Mouse (Mus musculus) forebrain, embryonic 11.5 days (tissue): ENCODE results near the gene Gpr160. TPM values are rescaled to one million over a fixed set of nuclear protein-coding genes. Genes with fewer than 3 reads are reported as not detected.
"Not testable (repeated sequence)": the region's sequence is repeated elsewhere in the genome, so short reads cannot be mapped to it uniquely, and the experiment has no call there.

Source experiments
- ATAC-seq: fragments of 200-750 bp; cut with Nextera tagmentation; replicated peaks from 2 replicates; pipeline ENCODE4 v1.8.0; 2017; ENCODE audit warnings: moderate TSS enrichment; ENCODE audit not compliant: low FRiP score
- DNase-seq: peaks from one replicate; pipeline ENCODE4 v3.0.0-alpha.2; 2017; ENCODE audit warnings: low spot score
- H3K27ac ChIP-seq: fragments of 300-500 bp; sonication (generic); 2 replicates; pipeline ENCODE4 v1.5.1; 2014; ENCODE audit warnings: low read depth, low read length
- H3K27me3 ChIP-seq: fragments of 300-500 bp; sonication (generic); 2 replicates; pipeline ENCODE4 v1.6.1; 2014; ENCODE audit warnings: mild to moderate bottlenecking, low read length, mixed read lengths; ENCODE audit not compliant: control insufficient read depth, insufficient read depth
- H3K36me3 ChIP-seq: fragments of 300-500 bp; sonication (generic); 2 replicates; pipeline ENCODE4 v1.6.1; 2014; ENCODE audit warnings: mild to moderate bottlenecking, low read length, moderate library complexity, mixed read lengths; ENCODE audit not compliant: control insufficient read depth, insufficient read depth
- H3K4me1 ChIP-seq: fragments of 300-500 bp; sonication (generic); replicated peaks from 2 replicates; pipeline ENCODE4 v1.6.1; 2014; ENCODE audit warnings: low read length, mixed read lengths; ENCODE audit not compliant: control insufficient read depth, insufficient read depth
- H3K4me2 ChIP-seq: fragments of 300-500 bp; sonication (generic); 2 replicates; pipeline ENCODE4 v1.6.1; 2014; ENCODE audit warnings: low read depth, mild to moderate bottlenecking, low read length, moderate library complexity, mixed read lengths; ENCODE audit not compliant: severe bottlenecking
- H3K4me3 ChIP-seq: fragments of 300-500 bp; sonication (generic); 2 replicates; pipeline ENCODE4 v1.5.1; 2014; ENCODE audit warnings: low read depth, low read length
- H3K9ac ChIP-seq: fragments of 300-500 bp; sonication (generic); 2 replicates; pipeline ENCODE4 v1.6.1; 2014; ENCODE audit warnings: low read length
- H3K9me3 ChIP-seq: fragments of 300-500 bp; sonication (generic); 2 replicates; pipeline ENCODE4 v1.6.1; 2016; ENCODE audit warnings: low read length, mixed read lengths; ENCODE audit not compliant: control insufficient read depth
- WGBS: fragments of 180-500 bp; shearing (Covaris S2); extraction: QIAGEN DNeasy Blood & Tissue Kit; methylation state at CpG from one replicate; pipeline ENCODE4 v1.1.7; 2014; 5-methylcytosine and 5-hydroxymethylcytosine counted together
- polyA plus RNA-seq: library from polyadenylated mRNA; unstranded; fragments of >200 nt; fragmentation: Nextera tagmentation; extraction: Ambion mirVana; gene quantifications from 2 replicates; pipeline ENCODE4 v1.2.1, GENCODE M21; 2014

Gpr160 gene
- polyA plus RNA-seq, 1 experiment from 2014 or later, result 1.4 TPM

- H3K27ac ChIP-seq, result no peak overlapping the region
- 65% methylated on average over 1 of the region's 1 CpGs for WGBS
- H3K36me3 ChIP-seq, result no peaks in the 10 kb centered on the region
- no peaks in the 10 kb centered on the region for H3K9me3 ChIP-seq
- no peak for ATAC-seq
- no peaks in the 10 kb centered on the region for H3K27me3 ChIP-seq
- no peak overlapping the region for H3K9ac ChIP-seq
- H3K4me3 ChIP-seq, result no peak overlapping the region
- DNase-seq, result no peak
- no peaks in the 10 kb centered on the region for H3K4me1 ChIP-seq
- H3K4me2 ChIP-seq, result no peak overlapping the region
These were observed 8.3 kb upstream of the Gpr160 start for GRCm38 (mm10) chr3:30847413-30847812.

GRCm38 (mm10) chr3:30851422-30851821, 4.3 kb upstream of the Gpr160 start:
- H3K9ac ChIP-seq, result no peak overlapping the region
- no peak overlapping the region for H3K4me3 ChIP-seq
- ATAC-seq (no peak), DNase-seq (no peak)
- peaks cover 11% of the 10 kb centered on the region for H3K27me3 ChIP-seq
- H3K27ac ChIP-seq, result no peak overlapping the region
- no peaks in the 10 kb centered on the region for H3K9me3 ChIP-seq
- H3K4me1 ChIP-seq, result peaks cover 4% of the 10 kb centered on the region; the same call in 1 of the 2 replicates
- H3K36me3 ChIP-seq, result no peaks in the 10 kb centered on the region
- WGBS, result 76% methylated on average over 6 of the region's 6 CpGs
- no peak overlapping the region for H3K4me2 ChIP-seq

DNA sequence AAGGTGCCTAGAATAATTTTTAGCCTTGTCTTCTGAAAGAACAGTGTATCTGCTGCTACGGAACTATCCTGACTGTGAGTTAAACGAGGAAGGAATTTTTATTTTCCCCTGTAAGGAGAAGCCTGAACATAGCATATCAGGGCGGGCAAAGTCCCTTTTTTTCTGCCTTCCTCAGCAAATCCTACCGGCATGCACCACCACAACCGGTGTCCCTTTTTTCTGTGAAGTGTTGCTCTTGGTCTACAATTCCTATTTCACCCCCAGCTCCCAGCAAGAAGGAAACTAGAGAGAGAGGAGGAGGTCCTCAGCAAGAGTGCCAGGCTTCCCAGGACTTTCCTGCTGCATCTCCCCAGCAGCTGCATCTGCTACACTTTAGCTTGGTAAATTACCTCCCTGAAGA, 2.2 kb upstream of the Gpr160 start:
- Histone ChIP-seq H3K9me3 (no peaks in the 10 kb centered on the region), H3K27me3 (peaks cover 17% of the 10 kb centered on the region), H3K36me3 (no peaks in the 10 kb centered on the region), H3K27ac (no peak overlapping the region), H3K9ac (no peak overlapping the region), H3K4me2 (no peak overlapping the region), H3K4me1 (peaks cover 4% of the 10 kb centered on the region; the same call in 1 of the 2 replicates), H3K4me3 (no peak overlapping the region)
- no peak for DNase-seq
- 92% methylated on average over 5 of the region's 5 CpGs for WGBS
- ATAC-seq, result no peak

GRCm38 (mm10) chr3:30859599-30859998, 3.8 kb downstream of the Gpr160 start:
- not testable (repeated sequence) for H3K36me3 ChIP-seq, H3K4me3 ChIP-seq, DNase-seq, H3K4me1 ChIP-seq, H3K9me3 ChIP-seq, H3K9ac ChIP-seq, H3K4me2 ChIP-seq, H3K27ac ChIP-seq, ATAC-seq
- WGBS, result 92% methylated on average over 8 of the region's 8 CpGs
- H3K27me3 ChIP-seq, result peaks cover 17% of the 10 kb centered on the region

DNA sequence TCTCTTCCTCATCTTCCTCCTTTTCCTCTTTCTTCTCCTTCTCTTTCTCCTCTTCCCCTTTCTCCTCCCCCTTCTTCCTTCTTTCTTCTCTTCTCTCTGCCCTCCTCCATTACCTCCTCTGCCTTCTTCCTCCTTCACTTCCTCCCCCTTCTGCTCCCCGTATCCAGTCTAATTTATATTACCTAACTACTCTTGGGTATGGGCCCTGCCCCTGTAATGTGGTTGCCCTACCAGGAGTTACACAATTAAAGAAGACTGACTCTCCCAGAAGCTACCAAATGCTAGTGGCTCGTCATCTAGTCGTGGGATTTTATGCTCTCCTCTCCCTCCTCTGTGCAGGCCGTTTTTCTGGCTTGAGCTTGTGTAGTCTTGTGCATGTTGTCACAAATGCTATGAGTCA, 5.0 kb downstream of the Gpr160 start:
- Histone ChIP-seq H3K36me3 (no peaks in the 10 kb centered on the region), H3K4me2 (no peak overlapping the region), H3K27ac (no peak overlapping the region), H3K27me3 (peaks cover 13% of the 10 kb centered on the region), H3K9ac (no peak overlapping the region), H3K4me3 (no peak overlapping the region), H3K4me1 (peaks cover 4% of the 10 kb centered on the region; the same call in 1 of the 2 replicates), H3K9me3 (no peaks in the 10 kb centered on the region)
- ATAC-seq (no peak), DNase-seq (no peak)
- WGBS, result 81% methylated on average over 4 of the region's 4 CpGs

GRCm38 (mm10) chr3:30863712-30864435, 8.1 kb downstream of the Gpr160 start:
- no peak overlapping the region for H3K27ac ChIP-seq
- ATAC-seq (no peak), DNase-seq (no peak)
- H3K9ac ChIP-seq, result no peak overlapping the region
- 77% methylated on average over 5 of the region's 5 CpGs for WGBS
- H3K4me2 ChIP-seq, result no peak overlapping the region
- H3K4me3 ChIP-seq, result no peak overlapping the region
- no peaks in the 10 kb centered on the region for H3K27me3 ChIP-seq
- H3K9me3 ChIP-seq, result no peaks in the 10 kb centered on the region
- H3K36me3 ChIP-seq, result no peaks in the 10 kb centered on the region
- H3K4me1 ChIP-seq, result no peaks in the 10 kb centered on the region

GRCm38 (mm10) chr3:30864640-30865039, 8.9 kb downstream of the Gpr160 start:
- H3K4me1 ChIP-seq, result no peaks in the 10 kb centered on the region
- H3K27me3 ChIP-seq, result no peaks in the 10 kb centered on the region
- H3K4me3 ChIP-seq, result no peak overlapping the region
- 85% methylated on average over 1 of the region's 1 CpGs for WGBS
- ATAC-seq, result no peak
- H3K9ac ChIP-seq, result no peak overlapping the region
- H3K36me3 ChIP-seq, result no peaks in the 10 kb centered on the region
- no peak overlapping the region for H3K4me2 ChIP-seq
- DNase-seq, result no peak
- H3K27ac ChIP-seq, result no peak overlapping the region
- H3K9me3 ChIP-seq, result no peaks in the 10 kb centered on the region

DNA sequence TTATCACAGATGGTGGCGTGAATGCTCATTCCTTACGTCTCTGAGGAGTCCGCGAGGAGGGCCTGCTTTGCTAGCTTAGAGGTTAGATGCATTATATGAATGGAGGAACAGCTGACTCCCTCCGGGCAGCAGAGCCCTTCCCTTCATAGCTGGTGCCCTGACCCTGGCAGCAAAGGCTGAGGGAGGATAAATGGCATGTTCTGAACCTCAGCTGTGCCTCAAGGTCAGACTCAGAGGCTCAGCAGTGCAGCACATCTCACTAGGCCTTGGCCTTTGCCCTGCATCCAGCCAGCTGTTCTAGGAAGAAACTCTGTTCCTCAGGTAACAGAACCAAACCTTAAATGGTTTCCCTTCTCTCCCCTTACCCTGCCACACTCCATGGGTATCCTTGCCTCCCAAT, 12.4 kb downstream of the Gpr160 start:
- 82% methylated on average over 5 of the region's 5 CpGs for WGBS
- Histone ChIP-seq H3K4me3 (no peak overlapping the region), H3K27ac (no peak overlapping the region), H3K9me3 (no peaks in the 10 kb centered on the region), H3K4me2 (no peak overlapping the region), H3K27me3 (no peaks in the 10 kb centered on the region), H3K4me1 (no peaks in the 10 kb centered on the region), H3K9ac (no peak overlapping the region), H3K36me3 (no peaks in the 10 kb centered on the region)
- ATAC-seq (no peak), DNase-seq (no peak)

GRCm38 (mm10) chr3:30868625-30869024, 12.9 kb downstream of the Gpr160 start:
- no peak overlapping the region for H3K4me2 ChIP-seq
- H3K27me3 ChIP-seq, result no peaks in the 10 kb centered on the region
- no peaks in the 10 kb centered on the region for H3K4me1 ChIP-seq
- no peak overlapping the region for H3K27ac ChIP-seq
- no peak for DNase-seq
- no peak overlapping the region for H3K9ac ChIP-seq
- H3K9me3 ChIP-seq, result no peaks in the 10 kb centered on the region
- ATAC-seq, result no peak
- H3K36me3 ChIP-seq, result no peaks in the 10 kb centered on the region
- H3K4me3 ChIP-seq, result no peak overlapping the region
- 76% methylated on average over 5 of the region's 5 CpGs for WGBS
